In genomic region chr9:29426261-29426660, GRCm38 (mm10) we compare ENCODE assay signal across 16 mouse cellular contexts.
"Had no signal": no experiment of that assay in that cellular context is flagged by ENCODE, and none has a peak within 500 bp of the region (broad histone marks: within the 10 kb centered on the region; RNA-seq: fewer than 3 reads in every experiment).

No protein-coding gene starts in this region.

- DNase-seq: retina, postnatal 1 day; right cerebral cortex, adult 18-20 months; right cerebral cortex, postnatal 14 days; right cerebral cortex, postnatal 25 days; right cerebral cortex, postnatal 4 days; spleen, adult 18-20 months; thymus, adult 18-20 months; thymus, adult 2 months; thymus, postnatal 14 days; thymus, postnatal 25 days; thymus, postnatal 36 days; thymus, postnatal 4 days had no signal

- H3K36me3 ChIP-seq: neural tube, embryonic 13.5 days; neural tube, embryonic 15.5 days; stomach, embryonic 15.5 days had no signal

- H3K4me1 ChIP-seq: stomach, embryonic 15.5 days had no signal

- H3K27ac ChIP-seq: neural tube, embryonic 13.5 days; neural tube, embryonic 15.5 days; stomach, embryonic 15.5 days; stomach, postnatal 0 days had no signal

- H3K4me3 ChIP-seq: neural tube, embryonic 13.5 days; neural tube, embryonic 15.5 days; stomach, embryonic 15.5 days had no signal

- H3K9me3 ChIP-seq: neural tube, embryonic 13.5 days; neural tube, embryonic 15.5 days; stomach, embryonic 15.5 days had no signal

- H3K4me2 ChIP-seq: neural tube, embryonic 13.5 days; neural tube, embryonic 15.5 days; stomach, embryonic 15.5 days had no signal

- H3K27me3 ChIP-seq: neural tube, embryonic 13.5 days; neural tube, embryonic 15.5 days; stomach, embryonic 15.5 days had no signal

- H3K9ac ChIP-seq: neural tube, embryonic 13.5 days; neural tube, embryonic 15.5 days; stomach, embryonic 15.5 days had no signal
